Mouse (Mus musculus) hindbrain, postnatal 0 days (tissue): ENCODE results near the gene Csrp2. TPM values are rescaled to one million over a fixed set of nuclear protein-coding genes. Genes with fewer than 3 reads are reported as not detected.

Experiments
- ATAC-seq: fragments of 200-750 bp; cut with Nextera tagmentation; 2 replicates; pipeline ENCODE4 v1.8.0; 2017; ENCODE audit warnings: mild to moderate bottlenecking, moderate TSS enrichment, moderate library complexity
- DNase-seq: peaks from one replicate; pipeline ENCODE4 v3.0.0-alpha.2; 2015; ENCODE audit warnings: low spot score
- H3K27ac ChIP-seq: fragments of 300-500 bp; sonication (generic); 2 replicates; pipeline ENCODE4 v1.5.1; 2014; ENCODE audit warnings: mild to moderate bottlenecking
- H3K27me3 ChIP-seq: fragments of 300-500 bp; sonication (generic); 2 replicates; pipeline ENCODE4 v1.6.1; 2014; ENCODE audit warnings: low read length, mixed read lengths; ENCODE audit not compliant: insufficient read depth
- H3K36me3 ChIP-seq: fragments of 300-500 bp; sonication (generic); 2 replicates; pipeline ENCODE4 v1.6.1; 2014; ENCODE audit warnings: low read length, mixed read lengths; ENCODE audit not compliant: insufficient read depth
- H3K4me1 ChIP-seq: fragments of 300-500 bp; sonication (generic); 2 replicates; pipeline ENCODE4 v1.6.1; 2014; ENCODE audit warnings: antibody characterized with exemption, low read length, mixed read lengths; ENCODE audit not compliant: insufficient read depth
- H3K4me2 ChIP-seq: fragments of 300-500 bp; sonication (generic); 2 replicates; pipeline ENCODE4 v1.6.1; 2014; ENCODE audit warnings: low read depth, mild to moderate bottlenecking, low read length, moderate library complexity, mixed read lengths
- H3K4me3 ChIP-seq: fragments of 300-500 bp; sonication (generic); 2 replicates; pipeline ENCODE4 v1.5.1; 2014; ENCODE audit warnings: low read length
- H3K9ac ChIP-seq: fragments of 300-500 bp; sonication (generic); replicated peaks from 2 replicates; pipeline ENCODE4 v1.6.1; 2014; ENCODE audit warnings: mild to moderate bottlenecking, low read length, moderate library complexity, mixed read lengths
- H3K9me3 ChIP-seq: fragments of 300-500 bp; sonication (generic); 2 replicates; pipeline ENCODE4 v1.6.1; 2016; ENCODE audit warnings: low read length, mixed read lengths
- CTCF ChIP-seq: IDR thresholded peaks from 2 replicates; pipeline ENCODE4 v1.5.1; 2016; ENCODE audit warnings: antibody characterized with exemption, control low read depth, low read depth
- WGBS: fragments of 180-500 bp; shearing (Covaris S2); extraction: QIAGEN DNeasy Blood & Tissue Kit; methylation state at CpG from one replicate; pipeline ENCODE4 v1.1.7; 2014; 5-methylcytosine and 5-hydroxymethylcytosine counted together
- polyA plus RNA-seq: library from polyadenylated mRNA; unstranded; fragments of >200 nt; fragmentation: Nextera tagmentation; extraction: Ambion mirVana; gene quantifications from 2 replicates; pipeline ENCODE4 v1.2.1, GENCODE M21; 2015
- total RNA-seq: library from RNA; depleted of rRNA; stranded (reverse); fragments of >200 nt; gene quantifications from 2 replicates; pipeline ENCODE4 v1.2.3, GENCODE M21; 2014

Gene Csrp2
- total and polyA plus RNA-seq, 2 experiments from 2014 or later, result 76.3 to 99.6 TPM

DNA sequence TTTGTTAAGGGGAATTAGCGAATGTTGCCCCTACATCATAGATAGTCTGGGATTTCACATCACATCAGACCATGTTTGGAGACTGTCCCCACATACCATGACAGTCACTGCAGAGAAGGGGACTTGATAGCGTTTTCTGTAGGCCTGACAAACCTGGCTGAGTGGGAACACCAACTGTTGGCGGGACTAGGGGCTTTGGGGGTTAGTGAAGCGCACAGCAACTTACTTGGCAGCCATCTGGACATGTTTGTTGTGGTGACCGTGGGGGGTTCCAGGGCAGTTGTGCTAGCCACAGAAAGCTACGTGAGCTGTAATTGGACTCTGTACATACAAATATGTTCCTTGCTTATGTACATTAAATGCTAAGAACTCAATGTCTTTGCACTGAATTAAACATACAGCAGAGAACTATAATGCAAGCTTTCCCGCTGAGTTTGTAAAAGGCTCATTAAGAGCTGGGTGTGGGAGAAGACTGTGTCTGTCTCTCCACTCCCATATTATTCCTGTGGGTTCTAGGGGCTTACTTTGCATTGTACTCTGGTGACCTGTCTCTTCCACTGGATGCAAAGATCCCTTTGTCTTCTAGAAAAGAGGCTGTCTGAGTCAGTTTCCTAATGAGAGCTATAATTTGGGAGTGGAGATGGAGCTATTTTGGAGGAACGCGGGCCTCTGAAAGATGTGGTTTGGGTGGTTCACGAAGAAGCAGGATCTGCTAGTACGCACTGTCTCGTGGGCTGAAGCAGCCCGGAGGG, 11.7 kb downstream of the Csrp2 start:
- Histone ChIP-seq H3K9me3 (no peaks in the 10 kb centered on the region), H3K27ac (peak overlapping the region; percentile 73), H3K27me3 (no peaks in the 10 kb centered on the region), H3K4me2 (peak overlapping the region; percentile 45), H3K4me3 (no peak overlapping the region), H3K9ac (peak overlapping the region; percentile 29; the same call in 1 of the 2 replicates), H3K36me3 (no peaks in the 10 kb centered on the region), H3K4me1 (peaks cover 24% of the 10 kb centered on the region)
- 20% methylated on average over 13 of the region's 13 CpGs for WGBS
- no peak for TF ChIP-seq CTCF
- ATAC-seq, result peak; percentile 49
- DNase-seq, result peak; percentile 70

DNA sequence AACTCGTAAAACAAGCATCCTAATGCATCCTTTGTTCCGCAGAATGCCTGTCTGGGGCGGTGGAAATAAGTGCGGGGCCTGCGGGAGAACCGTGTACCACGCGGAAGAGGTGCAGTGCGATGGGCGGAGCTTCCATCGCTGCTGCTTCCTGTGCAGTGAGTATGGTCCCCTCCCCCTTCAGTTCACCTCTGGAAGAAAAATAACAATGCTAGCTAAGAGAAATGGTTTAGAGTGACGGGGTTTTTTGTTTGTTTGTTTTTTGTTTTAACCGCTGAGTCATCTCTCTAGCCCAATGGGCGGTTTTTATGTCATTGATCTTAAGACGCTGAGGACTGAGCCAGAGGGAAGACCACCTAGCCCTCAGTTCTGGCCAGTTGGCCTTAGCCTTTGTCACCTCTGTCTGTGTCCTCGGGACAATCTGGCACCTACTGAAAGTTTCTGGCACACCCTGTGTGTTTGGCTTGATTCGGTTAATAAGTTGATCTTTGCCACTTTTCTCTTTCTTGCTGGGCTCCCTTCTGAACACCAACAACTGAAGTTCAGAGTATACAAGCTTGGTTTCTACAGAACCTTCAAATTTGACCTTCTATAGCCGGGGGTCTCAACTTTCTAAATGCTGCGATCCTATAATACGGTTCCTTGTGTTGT, 12.4 kb downstream of the Csrp2 start:
- Histone ChIP-seq H3K4me1 (peaks cover 21% of the 10 kb centered on the region), H3K4me3 (no peak overlapping the region), H3K36me3 (no peaks in the 10 kb centered on the region), H3K9me3 (no peaks in the 10 kb centered on the region), H3K27ac (peak overlapping the region; percentile 73), H3K27me3 (no peaks in the 10 kb centered on the region), H3K9ac (peak overlapping the region; percentile 29; the same call in 1 of the 2 replicates), H3K4me2 (peak overlapping the region; percentile 45)
- 50% methylated on average over 20 of the region's 20 CpGs for WGBS
- no peak for TF ChIP-seq CTCF
- DNase-seq (peak; percentile 74), ATAC-seq (peak; percentile 83)

DNA sequence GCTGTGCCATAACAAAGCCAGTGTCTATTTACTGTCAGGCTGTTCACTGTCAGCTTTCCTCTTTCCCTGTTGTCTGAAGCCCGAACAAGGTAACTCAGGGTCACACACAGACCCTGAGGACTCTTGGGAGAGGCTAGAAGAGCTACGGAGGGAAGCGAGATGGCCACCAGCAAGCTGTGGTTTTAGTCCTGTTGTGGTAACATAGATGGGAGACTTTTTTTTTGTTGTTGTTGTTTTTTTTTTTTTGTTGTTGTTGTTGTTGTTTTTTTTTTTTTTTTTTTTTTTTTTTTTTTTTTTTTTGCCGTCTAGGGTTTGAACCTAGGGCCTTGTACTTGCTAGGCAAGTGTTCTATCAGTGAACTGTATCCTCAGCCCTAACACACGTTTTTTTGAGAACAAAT, 14.0 kb downstream of the Csrp2 start:
- H3K9me3 ChIP-seq, result no peaks in the 10 kb centered on the region
- H3K4me1 ChIP-seq, result peaks cover 20% of the 10 kb centered on the region
- no peaks in the 10 kb centered on the region for H3K27me3 ChIP-seq
- no peak for TF ChIP-seq CTCF
- 0 out of 2 replicates have a peak, but pooled peaks cover 5% of the 10 kb centered on the region for H3K36me3 ChIP-seq
- no peak overlapping the region for H3K4me3 ChIP-seq
- no peak overlapping the region for H3K27ac ChIP-seq
- no peak overlapping the region for H3K4me2 ChIP-seq
- no peak for ATAC-seq
- WGBS, result 74% methylated on average over 5 of the region's 5 CpGs
- no peak overlapping the region for H3K9ac ChIP-seq
- DNase-seq, result no peak

- Histone ChIP-seq H3K4me3 (no peak overlapping the region), H3K4me2 (no peak overlapping the region), H3K9ac (no peak overlapping the region), H3K36me3 (0 out of 2 replicates have a peak, but pooled peaks cover 6% of the 10 kb centered on the region), H3K27ac (no peak overlapping the region), H3K4me1 (peaks cover 14% of the 10 kb centered on the region), H3K9me3 (no peaks in the 10 kb centered on the region), H3K27me3 (no peaks in the 10 kb centered on the region)
- DNase-seq (no peak), ATAC-seq (no peak)
- no peak for TF ChIP-seq CTCF
- WGBS, result 84% methylated on average over 11 of the region's 11 CpGs
Observed at GRCm38 (mm10) chr10:110935081-110935480, 15.5 kb downstream of the Csrp2 start.

DNA sequence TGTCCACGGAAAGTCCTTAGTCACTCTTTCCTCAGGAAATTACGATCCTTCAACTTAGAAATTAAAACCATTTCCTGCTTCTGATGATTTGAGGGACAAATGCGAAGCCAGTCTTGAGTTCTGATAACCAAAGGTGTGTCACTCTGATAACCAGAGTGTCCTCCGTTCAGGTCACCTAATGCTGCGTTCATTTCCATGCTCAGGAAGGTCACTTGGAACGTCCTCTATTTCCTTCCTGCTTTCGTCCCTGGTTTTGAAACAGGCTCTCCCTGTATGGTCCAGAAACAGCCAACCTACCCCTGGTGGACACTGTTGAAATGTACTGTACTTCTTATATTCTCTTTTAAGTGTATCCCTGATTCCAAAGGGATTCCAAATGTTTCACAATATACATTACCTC, 16.1 kb downstream of the Csrp2 start:
- DNase-seq (no peak), ATAC-seq (no peak)

DNA sequence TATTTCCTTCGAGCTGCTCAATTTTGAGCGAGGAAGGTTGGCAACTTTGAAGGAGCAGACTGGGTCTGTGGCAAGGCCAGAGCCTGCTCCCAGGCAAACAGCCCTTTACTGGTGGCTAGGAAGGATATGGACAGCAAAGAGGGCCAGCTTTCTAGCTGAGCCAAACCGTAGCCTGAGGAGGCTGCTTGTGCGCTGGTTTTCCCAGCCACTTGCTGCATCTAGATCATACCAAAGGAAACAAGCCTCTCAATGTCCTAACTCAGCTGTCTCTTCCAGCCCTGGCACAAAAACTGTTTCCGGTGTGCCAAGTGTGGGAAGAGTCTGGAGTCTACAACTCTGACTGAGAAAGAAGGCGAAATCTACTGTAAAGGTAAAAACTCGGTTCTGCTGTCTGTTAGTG, 18.8 kb downstream of the Csrp2 start:
- DNase-seq (no peak), ATAC-seq (no peak)
- WGBS, result 83% methylated on average over 7 of the region's 7 CpGs
- TF ChIP-seq CTCF, result no peak
- Histone ChIP-seq H3K4me2 (no peak overlapping the region), H3K36me3 (peaks cover 20% of the 10 kb centered on the region; the same call in 1 of the 2 replicates), H3K27me3 (no peaks in the 10 kb centered on the region), H3K4me3 (no peak overlapping the region), H3K4me1 (no peaks in the 10 kb centered on the region), H3K9ac (no peak overlapping the region), H3K9me3 (no peaks in the 10 kb centered on the region), H3K27ac (peak overlapping the region; percentile 45; the same call in 1 of the 2 replicates)

More for the DNA sequence above, 16.1 kb downstream of the Csrp2 start:
- Histone ChIP-seq H3K4me1 (peaks cover 13% of the 10 kb centered on the region; the same call in 1 of the 2 replicates), H3K27me3 (no peaks in the 10 kb centered on the region), H3K27ac (no peak overlapping the region), H3K36me3 (0 out of 2 replicates have a peak, but pooled peaks cover 6% of the 10 kb centered on the region), H3K9ac (no peak overlapping the region), H3K4me2 (no peak overlapping the region), H3K4me3 (no peak overlapping the region), H3K9me3 (no peaks in the 10 kb centered on the region)
- TF ChIP-seq CTCF, result peak; percentile 44
- WGBS, result 82% methylated on average over 7 of the region's 7 CpGs
